Mouse (Mus musculus) E14TG2a.4 (cell line): ENCODE results near the gene Poglut1.

ENCODE experiments used
- CTCF ChIP-seq: conservative IDR thresholded peaks from 2 replicates; pipeline ENCODE4 v1.5.1; 2014; ENCODE audit warnings: low read length
- NANOG ChIP-seq: IDR thresholded peaks from 2 replicates; pipeline ENCODE4 v1.6.1; 2014; ENCODE audit warnings: borderline replicate concordance, low read length, mixed read lengths
- POU5F1 ChIP-seq: IDR thresholded peaks from 2 replicates; pipeline ENCODE4 v1.6.1; 2014; ENCODE audit warnings: low read length, borderline replicate concordance

DNA sequence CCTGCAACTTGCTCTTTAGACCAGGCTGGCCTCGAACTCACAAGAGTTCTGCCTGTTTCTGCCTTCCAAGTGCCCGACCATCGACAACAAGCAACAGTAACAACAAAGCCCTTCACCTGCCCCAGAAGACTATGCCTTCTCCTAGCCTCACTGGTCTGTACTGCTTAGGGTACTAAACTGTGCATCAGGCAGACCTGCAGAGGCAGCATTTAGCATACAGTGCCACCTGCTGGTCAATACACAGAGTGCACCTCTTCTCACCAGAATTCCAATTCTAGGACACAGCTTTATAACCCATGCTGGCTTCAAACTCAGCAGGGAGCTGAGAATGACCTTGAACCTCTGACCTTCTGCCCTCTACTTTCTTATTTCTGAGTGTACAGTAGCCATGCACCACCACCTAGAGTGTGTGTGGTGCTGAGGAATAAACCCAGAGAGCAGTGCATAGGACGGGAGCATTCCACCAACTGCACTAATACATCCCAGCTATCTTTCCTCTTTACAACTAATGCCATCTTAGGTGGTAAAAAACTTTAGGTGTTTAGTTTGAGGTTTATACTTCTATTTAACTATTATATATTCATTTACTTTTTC lies 43.9 kb downstream of the Poglut1 start:
- TF ChIP-seq CTCF (peak; percentile 79), POU5F1 (no peak), NANOG (no peak)
